Mouse (Mus musculus) embryo, embryonic 10.5 days (tissue): ENCODE data around the gene 3110040M04Rik.
A peak's percentile ranks its signal among the peaks of the same experiment; 100 is the strongest.

Experiments
- DNase-seq: peaks from one replicate; pipeline ENCODE4 v3.0.0-alpha.2; 2015; ENCODE audit warnings: low spot score

Gene 3110040M04Rik

DNA sequence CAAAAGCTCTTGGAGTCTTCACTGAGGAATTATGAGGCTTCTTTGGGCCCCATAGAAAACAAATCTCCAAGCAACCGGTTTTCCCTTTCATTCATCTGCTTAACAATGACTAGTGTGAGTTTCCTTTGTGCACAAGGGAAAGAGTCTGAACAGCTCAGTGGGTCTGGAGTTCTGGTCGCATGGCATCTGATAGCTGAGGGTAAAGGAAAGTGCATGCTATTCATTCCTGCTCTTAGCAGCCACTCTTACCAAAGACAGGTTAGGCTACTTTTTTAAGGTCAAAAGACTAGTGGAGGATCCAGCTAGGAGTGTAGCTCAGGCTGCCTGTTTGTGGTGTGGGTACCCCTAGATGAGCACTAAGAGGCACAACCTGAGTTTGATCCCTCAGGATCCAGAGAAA, 31.7 kb downstream of the 3110040M04Rik start:
- DNase-seq, result peak; percentile 26

GRCm38 (mm10) chr1:151236141-151236930, 32.4 kb downstream of the 3110040M04Rik start:
- DNase-seq, result no peak

- DNase-seq, result no peak
Observed at GRCm38 (mm10) chr1:151237780-151238179, 33.9 kb downstream of the 3110040M04Rik start.

DNA sequence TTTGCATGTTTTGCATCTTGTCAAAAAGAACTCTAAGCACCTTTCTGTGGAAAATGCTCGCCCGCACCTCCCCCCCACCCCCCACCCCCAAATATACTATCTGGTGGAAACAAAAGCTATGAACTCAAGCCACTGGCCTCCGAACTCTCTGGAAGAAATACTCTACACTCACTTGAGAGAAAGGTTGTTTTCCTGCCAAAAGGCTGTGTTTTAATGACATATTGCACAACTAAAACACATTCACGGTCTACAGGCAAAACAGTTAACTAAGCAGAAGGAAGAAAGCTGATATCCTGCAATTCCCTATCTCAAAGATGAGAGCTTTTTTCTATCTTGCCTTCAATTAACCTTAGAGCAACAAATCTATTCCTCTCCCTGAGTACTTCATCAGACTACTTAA, 39.4 kb downstream of the 3110040M04Rik start:
- no peak for DNase-seq

DNA sequence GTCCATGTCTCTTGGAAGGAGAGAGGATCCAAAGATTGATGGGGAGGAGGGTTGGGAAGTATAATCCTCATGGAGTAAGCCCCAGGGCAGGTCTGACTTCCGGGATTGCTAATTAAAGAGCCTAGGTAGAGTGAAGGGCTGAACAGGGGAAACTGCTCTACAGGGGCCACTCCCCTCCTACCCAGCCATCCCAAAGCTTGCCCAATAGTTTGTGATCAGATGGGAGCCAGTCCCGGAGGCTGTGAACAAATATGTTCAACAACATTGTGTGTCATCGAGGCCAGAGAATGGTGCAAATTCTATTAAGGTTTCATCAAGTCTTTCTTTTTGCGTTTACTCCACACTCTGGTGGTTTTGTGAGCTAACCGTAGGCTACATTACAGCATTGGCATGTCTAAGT, 40.1 kb downstream of the 3110040M04Rik start:
- no peak for DNase-seq

- DNase-seq, result no peak
Observed at GRCm38 (mm10) chr1:151244761-151245160, 40.8 kb downstream of the 3110040M04Rik start.

DNA sequence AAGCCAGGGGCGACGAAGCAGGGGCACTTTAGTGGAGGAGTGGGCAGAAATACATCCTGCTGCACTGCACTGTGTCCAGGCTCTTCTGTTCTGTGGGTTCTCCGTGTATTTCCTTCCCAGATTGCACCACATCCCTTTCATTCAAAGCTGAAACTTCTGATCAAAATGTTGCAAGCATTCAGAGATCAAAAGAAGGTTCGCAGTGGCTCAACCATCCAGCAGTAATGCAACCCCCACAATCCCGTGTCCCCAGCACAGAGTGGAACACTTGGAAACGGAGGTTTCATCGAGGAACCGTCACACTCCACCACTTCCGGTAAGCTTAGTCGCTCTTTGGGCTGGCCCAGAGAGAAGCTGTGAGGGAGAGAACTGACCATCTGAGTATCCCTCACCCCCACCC, 41.2 kb downstream of the 3110040M04Rik start:
- no peak for DNase-seq

DNA sequence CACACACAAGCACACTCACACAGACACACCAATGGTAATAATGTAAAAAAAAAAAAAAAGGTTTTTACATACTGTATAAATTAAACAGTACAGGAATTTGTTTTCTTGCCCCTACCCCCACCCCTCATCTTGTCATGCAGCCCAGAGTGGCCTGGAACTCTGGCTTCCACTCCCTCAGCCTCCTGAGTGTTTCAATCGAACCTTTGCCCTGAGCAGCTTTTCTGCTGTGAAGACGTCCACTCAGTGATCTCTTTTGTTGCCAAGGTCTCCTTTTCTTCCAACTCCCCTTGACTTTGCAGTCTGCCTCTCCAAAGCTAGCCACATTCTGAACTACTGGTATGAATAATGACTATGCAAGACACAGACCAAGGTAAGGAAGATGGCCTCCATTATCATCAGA, 41.9 kb downstream of the 3110040M04Rik start:
- DNase-seq, result no peak

GRCm38 (mm10) chr1:151250109-151250508, 46.2 kb downstream of the 3110040M04Rik start:
- no peak for DNase-seq

- peak; percentile 20 for DNase-seq
Observed at GRCm38 (mm10) chr1:151250529-151251193, 46.7 kb downstream of the 3110040M04Rik start.

DNA sequence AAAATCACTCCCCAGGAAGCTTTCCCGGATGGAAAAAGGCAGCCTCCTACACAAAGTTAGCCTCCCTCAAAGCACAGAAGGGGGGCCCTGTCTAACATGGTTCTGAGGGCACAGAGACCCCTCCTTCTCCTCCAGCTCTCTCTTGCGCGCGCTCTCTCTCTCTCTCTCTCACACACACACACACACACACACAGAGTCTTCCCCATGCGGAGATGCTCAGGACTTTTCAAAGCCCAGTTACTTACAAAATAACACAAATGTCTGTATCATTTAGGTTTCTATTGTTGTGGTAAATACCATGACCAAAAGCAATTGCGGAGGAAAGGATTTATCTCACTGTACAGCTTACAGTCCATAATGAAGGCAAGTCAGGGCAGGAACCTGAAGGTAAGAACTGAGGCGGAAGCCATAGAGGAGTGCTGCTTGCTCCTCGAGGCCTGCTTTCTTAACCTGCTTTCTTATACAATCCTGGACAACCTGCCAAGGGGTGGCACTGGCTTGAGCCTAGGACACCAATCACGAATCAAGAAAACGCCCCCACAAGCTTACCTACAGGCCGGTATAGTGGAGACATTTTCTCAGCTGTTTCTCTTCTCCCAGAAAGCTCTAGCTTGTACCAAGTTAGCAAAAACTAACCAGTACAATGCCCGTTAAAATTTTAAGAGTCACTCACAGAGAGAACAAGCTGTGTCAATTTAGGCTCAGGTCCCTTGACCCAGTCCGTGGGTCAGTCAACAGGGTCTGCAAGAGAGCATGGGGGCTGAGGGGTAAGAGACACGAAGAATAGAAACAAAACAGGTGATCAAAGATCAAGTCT, 47.5 kb downstream of the 3110040M04Rik start:
- DNase-seq, result no peak
